9 mouse cellular contexts compared by ENCODE assay signal in the genomic region with DNA sequence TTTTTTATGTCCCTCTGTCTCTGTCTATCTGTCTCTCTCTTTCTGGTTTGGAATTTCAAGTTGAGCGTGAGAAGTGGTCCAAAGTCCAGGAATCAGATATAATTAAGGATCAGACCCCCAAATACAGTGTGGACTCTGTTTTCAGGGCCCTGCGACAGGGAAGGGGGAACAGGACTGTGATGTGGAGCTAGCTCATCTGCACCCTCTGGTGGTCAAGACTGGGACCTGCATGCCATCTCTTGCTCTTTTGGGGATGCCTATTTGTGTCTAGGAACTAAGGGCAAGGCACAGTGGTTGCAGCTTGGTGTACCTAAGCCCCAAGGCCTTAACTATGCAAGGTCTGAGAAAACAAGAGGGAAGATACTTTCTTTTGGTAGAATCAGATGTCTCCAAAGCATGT. TPM values are rescaled to one million over a fixed set of nuclear protein-coding genes. Genes with fewer than 3 reads are reported as not detected.
DNase-seq lines count a peak whose midpoint lies in the region; ATAC-seq and TF ChIP-seq lines count a peak whose summit lies in the region.
"Had no signal": no experiment of that assay in that cellular context is flagged by ENCODE, and none has a peak within 500 bp of the region (broad histone marks: within the 10 kb centered on the region; RNA-seq: fewer than 3 reads in every experiment).

No protein-coding gene starts in this region.

- ATAC-seq in intestine, postnatal 0 days: no peak
- ATAC-seq in intestine, embryonic 16.5 days: no peak
- 0 out of 2 replicates have a peak, but pooled peaks have one; percentile 30 for ATAC-seq in heart, embryonic 16.5 days (replicated peaks; ENCODE audit: extremely low read depth, insufficient read depth, low FRiP score)
- ATAC-seq in midbrain, postnatal 0 days (ENCODE audit: low FRiP score): peak; percentile 22; the same call in 1 of the 2 replicates
- no peak for ATAC-seq in stomach, postnatal 0 days (ENCODE audit: low FRiP score, low TSS enrichment)

- 0 out of 2 replicates have a peak, but pooled peaks cover 3% of the 10 kb centered on the region for H3K27me3 ChIP-seq in intestine, postnatal 0 days (replicated peaks; ENCODE audit: control insufficient read depth, insufficient read depth, low read length)
- H3K27me3 ChIP-seq in intestine, embryonic 16.5 days (replicated peaks; ENCODE audit: control insufficient read depth, insufficient read depth, low read length): no peaks in the 10 kb centered on the region
- no peaks in the 10 kb centered on the region for H3K27me3 ChIP-seq in heart, embryonic 16.5 days (ENCODE audit: control insufficient read depth, insufficient read depth, low read length)
- H3K27me3 ChIP-seq in midbrain, postnatal 0 days (ENCODE audit: insufficient read depth, low read length): 0 out of 2 replicates have a peak, but pooled peaks cover 7% of the 10 kb centered on the region
- H3K27me3 ChIP-seq in stomach, postnatal 0 days (ENCODE audit: control insufficient read depth, insufficient read depth, low read length): no peaks in the 10 kb centered on the region

- no peak overlapping the region for H3K27ac ChIP-seq in intestine, postnatal 0 days (ENCODE audit: low read depth, low read length)
- no peak overlapping the region for H3K27ac ChIP-seq in intestine, embryonic 16.5 days (ENCODE audit: low read length)
- no peak overlapping the region for H3K27ac ChIP-seq in heart, embryonic 16.5 days (ENCODE audit: low read length)
- H3K27ac ChIP-seq in left cerebral cortex, adult 2 months: no peak overlapping the region
- no peak overlapping the region for H3K27ac ChIP-seq in midbrain, postnatal 0 days (ENCODE audit: low read depth, low read length)
- H3K27ac ChIP-seq in stomach, postnatal 0 days (replicated peaks): no peak overlapping the region

- H3K9me3 ChIP-seq in intestine, postnatal 0 days (ENCODE audit: control insufficient read depth): no peaks in the 10 kb centered on the region
- no peaks in the 10 kb centered on the region for H3K9me3 ChIP-seq in intestine, embryonic 16.5 days (ENCODE audit: control insufficient read depth, low read length)
- no peaks in the 10 kb centered on the region for H3K9me3 ChIP-seq in heart, embryonic 16.5 days (replicated peaks; ENCODE audit: control insufficient read depth, low read length)
- no peaks in the 10 kb centered on the region for H3K9me3 ChIP-seq in midbrain, postnatal 0 days (ENCODE audit: low read length)
- no peaks in the 10 kb centered on the region for H3K9me3 ChIP-seq in stomach, postnatal 0 days (ENCODE audit: control insufficient read depth, low read length)

- H3K36me3 ChIP-seq in intestine, postnatal 0 days (ENCODE audit: control insufficient read depth, insufficient read depth): peaks cover 10% of the 10 kb centered on the region; the same call in 1 of the 2 replicates
- H3K36me3 ChIP-seq in intestine, embryonic 16.5 days (ENCODE audit: control insufficient read depth, insufficient read depth, low read length): peaks cover 6% of the 10 kb centered on the region; the same call in 1 of the 2 replicates
- H3K36me3 ChIP-seq in heart, embryonic 16.5 days (ENCODE audit: control insufficient read depth, insufficient read depth): peaks cover 12% of the 10 kb centered on the region
- peaks cover 11% of the 10 kb centered on the region; the same call in 1 of the 2 replicates for H3K36me3 ChIP-seq in midbrain, postnatal 0 days (ENCODE audit: insufficient read depth, low read length)
- H3K36me3 ChIP-seq in stomach, postnatal 0 days (ENCODE audit: control insufficient read depth, insufficient read depth, low read length): peaks cover 4% of the 10 kb centered on the region; the same call in 1 of the 2 replicates

- TF ChIP-seq CTCF in intestine, postnatal 0 days (IDR thresholded peaks at IDR 0.05; ENCODE audit: low read depth): peak; percentile 96
- peak; percentile 99 for TF ChIP-seq CTCF in left cerebral cortex, adult 2 months (IDR thresholded peaks at IDR 0.05)
- TF ChIP-seq CTCF in midbrain, postnatal 0 days (IDR thresholded peaks at IDR 0.05): peak; percentile 96
- TF ChIP-seq CTCF in stomach, postnatal 0 days (IDR thresholded peaks at IDR 0.05; ENCODE audit: low read depth): peak; percentile 97

- no peak overlapping the region for H3K4me3 ChIP-seq in intestine, postnatal 0 days (ENCODE audit: low read depth, low read length)
- no peak overlapping the region for H3K4me3 ChIP-seq in intestine, embryonic 16.5 days (ENCODE audit: low read length)
- H3K4me3 ChIP-seq in heart, embryonic 16.5 days (ENCODE audit: low read length): no peak overlapping the region
- no peak overlapping the region for H3K4me3 ChIP-seq in left cerebral cortex, adult 2 months
- H3K4me3 ChIP-seq in midbrain, postnatal 0 days (ENCODE audit: low read depth, low read length): no peak overlapping the region
- H3K4me3 ChIP-seq in stomach, postnatal 0 days (ENCODE audit: low read depth, low read length): no peak overlapping the region
- H3K4me3 ChIP-seq: erythroblast, embryonic 14.5 days had no signal

- 2% methylated on average over 2 of the region's 2 CpGs for WGBS in intestine, postnatal 0 days
- WGBS in intestine, embryonic 16.5 days: 6% methylated on average over 2 of the region's 2 CpGs
- 12% methylated on average over 2 of the region's 2 CpGs for WGBS in heart, embryonic 16.5 days
- WGBS in midbrain, postnatal 0 days: 0% methylated on average over 2 of the region's 2 CpGs
- 7% methylated on average over 2 of the region's 2 CpGs for WGBS in stomach, postnatal 0 days

- H3K4me2 ChIP-seq in intestine, postnatal 0 days (replicated peaks; ENCODE audit: low read depth): no peak overlapping the region
- H3K4me2 ChIP-seq in intestine, embryonic 16.5 days (ENCODE audit: low read depth, low read length): no peak overlapping the region
- no peak overlapping the region for H3K4me2 ChIP-seq in heart, embryonic 16.5 days (ENCODE audit: low read depth, low read length)
- no peak overlapping the region for H3K4me2 ChIP-seq in midbrain, postnatal 0 days (ENCODE audit: low read depth, low read length, poor library complexity, severe bottlenecking)
- no peak overlapping the region for H3K4me2 ChIP-seq in stomach, postnatal 0 days (replicated peaks; ENCODE audit: low read depth)

- no peak overlapping the region for H3K9ac ChIP-seq in intestine, postnatal 0 days (ENCODE audit: low read depth, low read length)
- no peak overlapping the region for H3K9ac ChIP-seq in intestine, embryonic 16.5 days (ENCODE audit: low read depth, low read length)
- H3K9ac ChIP-seq in heart, embryonic 16.5 days (ENCODE audit: low read length): no peak overlapping the region
- H3K9ac ChIP-seq in midbrain, postnatal 0 days (replicated peaks; ENCODE audit: low read length, poor library complexity, severe bottlenecking): no peak overlapping the region
- H3K9ac ChIP-seq in stomach, postnatal 0 days (ENCODE audit: low read length): no peak overlapping the region

- intact Hi-C loops in left cerebral cortex, adult 2 months (cut with DNase I): no loop called here

- peaks cover 5% of the 10 kb centered on the region; the same call in 1 of the 2 replicates for H3K4me1 ChIP-seq in intestine, postnatal 0 days (replicated peaks; ENCODE audit: control insufficient read depth, insufficient read depth, low read length)
- H3K4me1 ChIP-seq in intestine, embryonic 16.5 days (ENCODE audit: control insufficient read depth, insufficient read depth, low read length): peaks cover 5% of the 10 kb centered on the region
- H3K4me1 ChIP-seq in heart, embryonic 16.5 days (ENCODE audit: control insufficient read depth, insufficient read depth, low read length): no peaks in the 10 kb centered on the region
- no peaks in the 10 kb centered on the region for H3K4me1 ChIP-seq in midbrain, postnatal 0 days (ENCODE audit: insufficient read depth, low read length)
- H3K4me1 ChIP-seq in stomach, postnatal 0 days (replicated peaks; ENCODE audit: control insufficient read depth, insufficient read depth): no peaks in the 10 kb centered on the region

- DNase-seq in ZHBTc4 (ENCODE audit: low read depth, low spot score): peak; percentile 86
- DNase-seq in embryo, embryonic 10.5 days (ENCODE audit: low spot score): peak; percentile 92
- DNase-seq in left cerebral cortex, adult 2 months (ENCODE audit: extremely low spot score in 1 of 2, low spot score in 2 of 2): peak; percentile 74 to 80
- DNase-seq in midbrain, postnatal 0 days (ENCODE audit: low spot score): peak; percentile 78
- peak; percentile 74 for DNase-seq in stomach, postnatal 0 days (ENCODE audit: low spot score)

- TF ChIP-seq EP300 in stomach, postnatal 0 days (optimal IDR thresholded peaks at IDR 0.05): no peak

RNA-seq across cellular contexts. Expression of a gene that starts 15.4 kb away (rescaled TPM):
- polyA plus RNA-seq in intestine, postnatal 0 days (2015; fragmentation: Nextera tagmentation; extraction: Ambion mirVana): 0.12 and 0.22 TPM in 2 replicates
- 0.40 and 0.47 TPM in 2 replicates for polyA plus RNA-seq in intestine, embryonic 16.5 days (2015; fragmentation: Nextera tagmentation; extraction: Ambion mirVana)
- 0.85 and 0.95 TPM in 2 replicates for polyA plus RNA-seq in heart, embryonic 16.5 days (2015; fragmentation: Nextera tagmentation; extraction: Ambion mirVana)
- total RNA-seq in left cerebral cortex, adult 2 months (2021): under 1 TPM in 1 of 2 experiments, not detected in 1; 0.63 TPM
- 1.8 and 3.1 TPM in 2 replicates for total RNA-seq in midbrain, postnatal 0 days (2014; rRNA removed)
- 2.5 and 2.6 TPM in 2 replicates for polyA plus RNA-seq in midbrain, postnatal 0 days (2015; fragmentation: Nextera tagmentation; extraction: Ambion mirVana)
- 0.16 and 0.24 TPM in 2 replicates for polyA plus RNA-seq in stomach, postnatal 0 days (2015; fragmentation: Nextera tagmentation; extraction: Ambion mirVana)
- polyA plus RNA-seq: erythroblast, embryonic 14.5 days had no signal

RNA-seq across cellular contexts. Expression of a gene that starts 15.5 kb away (rescaled TPM):
- 12.8 and 14.0 TPM in 2 replicates for polyA plus RNA-seq in intestine, postnatal 0 days (2015; fragmentation: Nextera tagmentation; extraction: Ambion mirVana)
- polyA plus RNA-seq in intestine, embryonic 16.5 days (2015; fragmentation: Nextera tagmentation; extraction: Ambion mirVana): 11.2 and 11.8 TPM in 2 replicates
- polyA plus RNA-seq in heart, embryonic 16.5 days (2015; fragmentation: Nextera tagmentation; extraction: Ambion mirVana): 36.8 and 39.9 TPM in 2 replicates
- total RNA-seq in left cerebral cortex, adult 2 months (2021): 1 to 10 TPM; 5.0 to 5.4 TPM
- 7.6 and 10.5 TPM in 2 replicates for total RNA-seq in midbrain, postnatal 0 days (2014; rRNA removed)
- 9.7 and 12.6 TPM in 2 replicates for polyA plus RNA-seq in midbrain, postnatal 0 days (2015; fragmentation: Nextera tagmentation; extraction: Ambion mirVana)
- 12.9 and 16.3 TPM in 2 replicates for polyA plus RNA-seq in stomach, postnatal 0 days (2015; fragmentation: Nextera tagmentation; extraction: Ambion mirVana)

Comparison
In these comparisons a context has a peak if more than half of its experiments do, and no peak if none do; other contexts are left out.
1. ATAC-seq: peak in heart, embryonic 16.5 days (single experiment) and midbrain, postnatal 0 days (single experiment); none in intestine, postnatal 0 days (single experiment), intestine, embryonic 16.5 days (single experiment) and stomach, postnatal 0 days (single experiment).
2. Peak in every context shown above with its lines, with median percentiles within 50 percentile points of each other: CTCF ChIP-seq and DNase-seq.